Mouse (Mus musculus) C2C12 (cell line): ENCODE measurements at regions not wholly inside any gene's neighbourhood (a gene's known extent, or its start where the extent isn't known, plus 50 kb on each side); places are given as distances from the start of the nearest gene placed in this dataset.

Source experiments
- CEBPB ChIP-seq: IDR thresholded peaks from one replicate; pipeline ENCODE4 v1.6.1; 2011; ENCODE audit warnings: low read depth, mild to moderate bottlenecking, control low read depth, moderate library complexity
- CTCF ChIP-seq: IDR thresholded peaks from one replicate; pipeline ENCODE4 v1.5.1; 2011; ENCODE audit not compliant: control insufficient read depth, insufficient read depth, insufficient read length
- MAX ChIP-seq: IDR thresholded peaks from one replicate; pipeline ENCODE4 v1.6.1; 2011; ENCODE audit warnings: mild to moderate bottlenecking, control low read depth
- MYOD1 ChIP-seq: IDR thresholded peaks from one replicate; pipeline ENCODE4 v1.6.1; 2011; ENCODE audit warnings: low read depth; ENCODE audit not compliant: control insufficient read depth, insufficient read length
- MYOG ChIP-seq: IDR thresholded peaks from one replicate; pipeline ENCODE4 v1.6.1; 2011; ENCODE audit not compliant: control insufficient read depth, insufficient read length; ENCODE audit errors: extremely low read depth
- USF1 ChIP-seq: IDR thresholded peaks from one replicate; pipeline ENCODE4 v1.6.1; 2011; ENCODE audit warnings: low read depth, mild to moderate bottlenecking, control low read depth, moderate library complexity

GRCm38 (mm10) chr11:71436335-71436734 lies 205.8 kb upstream of the Nlrp1b start:
- TF ChIP-seq CTCF: no peak
- TF ChIP-seq USF1: no peak
- TF ChIP-seq MAX: no peak
- TF ChIP-seq MYOG: no peak
- no peak for TF ChIP-seq MYOD1
- TF ChIP-seq CEBPB: no peak
